Mouse (Mus musculus): Measurements from ENCODE around the gene Hnrnph1.
A peak's percentile ranks its signal among the peaks of the same experiment; 100 is the strongest.

The Hnrnph1 gene

DNA sequence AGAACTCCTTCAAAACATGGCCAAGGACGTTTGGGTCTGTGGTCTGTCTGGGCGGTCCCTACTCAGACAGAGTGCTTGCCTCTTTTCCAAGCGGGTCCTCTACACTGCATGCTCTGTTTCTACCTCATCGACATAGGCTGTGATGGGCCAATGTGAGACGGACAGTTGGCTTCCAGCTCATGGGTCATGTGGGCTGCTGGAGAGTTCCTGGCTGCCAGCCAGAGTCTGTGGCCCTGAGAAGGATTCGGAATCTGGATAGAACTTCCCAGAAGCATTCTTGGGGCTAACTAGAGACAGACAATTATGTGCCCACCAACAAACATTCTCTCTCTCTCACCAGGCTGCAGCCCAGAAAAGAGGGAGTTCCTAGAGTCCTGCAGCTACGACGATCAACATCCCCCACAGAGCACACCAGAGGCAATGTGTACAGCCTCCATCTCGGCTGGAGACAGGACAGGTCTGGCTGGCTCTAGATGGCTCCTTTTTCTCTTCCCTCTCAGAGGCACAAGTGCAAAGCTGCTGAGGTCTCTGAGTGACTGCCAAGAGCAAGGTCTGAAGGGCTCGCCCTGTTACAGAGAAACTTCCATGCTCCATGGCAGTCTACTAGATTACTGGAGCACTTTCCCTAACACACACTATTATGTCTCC, 26.7 kb downstream of the Hnrnph1 start:
- DNase-seq (ENCODE audit: low spot score), result no peak

DNA sequence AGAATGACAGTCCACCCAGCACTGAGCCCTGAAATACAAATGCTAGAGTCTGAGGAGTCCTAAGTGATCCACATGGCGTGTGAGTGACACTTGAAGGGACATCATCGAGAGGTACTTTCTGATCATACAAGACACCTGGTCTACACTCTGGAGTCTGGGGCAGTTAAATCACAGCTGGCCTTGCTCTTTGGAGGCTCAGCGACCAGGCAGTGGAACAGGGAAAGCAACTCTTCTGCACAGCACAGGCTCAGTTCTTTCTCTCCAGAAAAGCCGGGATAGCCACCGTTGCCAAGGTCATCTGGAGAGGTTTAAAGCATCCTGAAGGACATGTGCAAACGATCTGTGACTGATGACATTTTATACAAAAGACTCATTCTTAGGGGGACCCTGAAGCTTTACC, 30.4 kb downstream of the Hnrnph1 start:
- DNase-seq (ENCODE audit: low spot score), result no peak

DNA sequence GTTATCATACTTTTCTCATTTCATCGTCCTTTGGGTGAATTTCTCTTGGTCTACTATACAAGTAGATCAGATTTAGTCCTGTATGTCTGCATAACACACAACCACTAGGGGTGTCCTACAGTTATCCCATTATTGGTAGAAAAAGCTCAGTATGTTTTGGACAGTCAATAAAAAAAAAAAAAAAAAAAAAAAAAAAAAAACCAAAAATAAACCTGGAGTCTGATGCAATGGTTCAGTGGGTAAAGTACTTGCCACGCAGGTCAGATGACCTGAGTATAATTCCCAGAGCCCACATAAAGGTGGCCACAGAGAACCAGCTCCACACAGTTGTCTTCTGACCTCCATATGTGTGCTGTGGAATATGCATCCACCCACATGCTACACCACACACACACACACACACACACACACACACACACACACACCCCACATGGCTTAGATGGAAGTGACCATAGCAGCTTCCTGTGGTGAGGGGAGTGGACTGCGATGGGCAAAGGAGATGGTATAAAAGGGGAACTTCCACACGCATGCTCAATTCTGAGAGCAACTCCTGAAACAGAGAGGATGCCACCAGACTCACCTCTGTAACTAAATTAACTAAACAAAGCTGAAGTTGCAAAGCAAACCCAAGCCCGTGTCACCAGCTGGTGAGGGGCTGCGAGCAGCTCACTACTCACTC, 38.9 kb downstream of the Hnrnph1 start:
- DNase-seq (ENCODE audit: low spot score), result no peak

DNA sequence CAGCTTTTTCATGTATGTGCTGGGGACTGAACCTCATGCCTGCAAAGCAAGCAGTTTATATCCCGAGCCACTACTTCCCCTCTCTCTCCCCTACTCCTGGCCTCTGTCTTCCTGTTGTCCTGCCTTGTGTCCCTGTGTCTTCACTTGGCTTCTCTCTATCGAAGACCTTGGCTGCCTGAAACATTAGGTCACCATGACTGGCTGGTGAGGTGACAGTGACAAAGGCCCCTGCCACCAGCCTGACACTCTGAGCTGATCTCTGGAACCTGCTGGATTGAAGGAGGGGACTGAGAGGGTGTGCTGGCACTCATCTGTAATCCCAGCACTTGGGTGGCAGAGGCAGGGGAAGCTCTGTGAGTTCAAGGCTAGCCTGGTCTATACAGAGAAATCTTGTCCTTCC, 41.1 kb downstream of the Hnrnph1 start:
- no peak for DNase-seq (ENCODE audit: low spot score)

DNA sequence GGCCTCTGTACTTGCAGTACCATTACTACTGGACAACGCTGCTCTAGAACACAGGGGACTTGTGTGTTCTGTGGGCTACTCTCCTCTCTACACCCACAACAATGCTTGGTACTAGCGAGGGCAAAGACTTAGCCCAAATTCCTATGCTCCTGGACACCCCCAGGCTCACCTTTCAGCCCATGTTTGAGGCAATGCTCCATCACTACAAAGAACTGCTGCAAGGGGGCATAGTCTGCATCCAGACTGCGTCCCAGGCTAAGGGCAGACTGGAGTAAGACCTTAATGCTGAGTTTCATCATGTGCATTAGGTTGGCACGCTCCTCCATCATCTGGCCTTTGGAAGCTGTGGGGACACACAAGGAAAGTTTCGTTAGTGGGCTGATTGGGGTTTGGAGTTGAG, 44.7 kb downstream of the Hnrnph1 start:
- no peak for DNase-seq (ENCODE audit: low spot score)

DNA sequence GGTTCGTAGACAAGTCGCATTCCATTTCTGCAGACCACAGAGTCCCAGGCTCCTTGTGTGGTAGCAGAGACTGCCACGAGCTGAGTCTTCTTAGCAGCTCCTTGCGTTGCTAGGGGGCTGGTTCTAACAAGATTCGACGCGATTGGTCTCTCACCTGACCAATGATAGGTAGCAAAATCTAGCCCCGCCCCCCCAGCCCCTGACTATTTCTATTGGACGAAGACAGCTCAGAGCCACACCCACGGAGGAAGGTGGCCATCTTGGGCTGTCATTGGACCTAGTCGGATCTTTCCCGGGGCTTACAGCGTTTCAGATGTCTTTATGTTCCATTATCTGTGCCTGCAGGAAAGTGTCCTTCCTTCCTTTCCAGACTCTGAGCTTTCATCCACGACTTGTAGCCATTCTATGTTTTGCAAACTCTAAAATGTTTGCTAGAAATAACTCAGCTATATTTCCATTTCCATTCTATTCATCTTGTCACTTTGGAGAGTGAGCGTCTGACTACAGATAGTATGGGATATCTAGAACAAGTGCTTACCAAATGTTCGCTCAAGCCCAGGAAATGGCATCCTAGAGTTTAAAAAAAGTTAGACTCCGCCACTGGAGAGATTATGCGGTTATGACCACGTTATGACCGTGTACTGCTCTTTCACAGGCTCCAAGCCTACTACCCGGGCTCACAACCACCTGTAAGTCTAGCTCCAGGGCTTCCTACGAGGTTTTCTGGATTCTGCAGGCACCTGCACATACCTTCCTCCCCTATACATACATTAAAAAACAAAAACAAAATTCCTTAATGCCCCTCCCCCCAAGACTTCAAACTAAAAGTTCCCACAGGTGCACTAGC, 45.4 kb downstream of the Hnrnph1 start:
- DNase-seq (ENCODE audit: low spot score), result peak; percentile 33

DNA sequence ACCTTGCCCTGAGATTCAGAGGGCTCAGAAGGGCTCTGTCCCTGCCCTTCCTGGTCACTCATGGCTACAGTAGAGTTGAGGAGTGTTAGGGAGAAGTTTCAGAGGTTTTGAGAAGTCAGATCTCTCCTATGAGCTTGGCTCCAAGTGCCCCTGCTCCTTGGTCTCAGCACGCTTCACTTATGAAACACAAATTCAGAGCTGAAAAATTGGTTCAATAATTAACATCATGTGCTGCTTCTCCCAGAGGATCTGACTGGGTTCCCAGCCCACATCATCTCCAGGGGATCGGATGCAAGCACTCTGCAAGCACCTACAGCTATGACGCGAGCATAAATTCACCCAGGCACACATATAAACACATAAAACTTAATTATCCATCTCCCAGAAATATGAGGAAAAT, 49.3 kb downstream of the Hnrnph1 start:
- DNase-seq (ENCODE audit: low spot score), result no peak

DNA sequence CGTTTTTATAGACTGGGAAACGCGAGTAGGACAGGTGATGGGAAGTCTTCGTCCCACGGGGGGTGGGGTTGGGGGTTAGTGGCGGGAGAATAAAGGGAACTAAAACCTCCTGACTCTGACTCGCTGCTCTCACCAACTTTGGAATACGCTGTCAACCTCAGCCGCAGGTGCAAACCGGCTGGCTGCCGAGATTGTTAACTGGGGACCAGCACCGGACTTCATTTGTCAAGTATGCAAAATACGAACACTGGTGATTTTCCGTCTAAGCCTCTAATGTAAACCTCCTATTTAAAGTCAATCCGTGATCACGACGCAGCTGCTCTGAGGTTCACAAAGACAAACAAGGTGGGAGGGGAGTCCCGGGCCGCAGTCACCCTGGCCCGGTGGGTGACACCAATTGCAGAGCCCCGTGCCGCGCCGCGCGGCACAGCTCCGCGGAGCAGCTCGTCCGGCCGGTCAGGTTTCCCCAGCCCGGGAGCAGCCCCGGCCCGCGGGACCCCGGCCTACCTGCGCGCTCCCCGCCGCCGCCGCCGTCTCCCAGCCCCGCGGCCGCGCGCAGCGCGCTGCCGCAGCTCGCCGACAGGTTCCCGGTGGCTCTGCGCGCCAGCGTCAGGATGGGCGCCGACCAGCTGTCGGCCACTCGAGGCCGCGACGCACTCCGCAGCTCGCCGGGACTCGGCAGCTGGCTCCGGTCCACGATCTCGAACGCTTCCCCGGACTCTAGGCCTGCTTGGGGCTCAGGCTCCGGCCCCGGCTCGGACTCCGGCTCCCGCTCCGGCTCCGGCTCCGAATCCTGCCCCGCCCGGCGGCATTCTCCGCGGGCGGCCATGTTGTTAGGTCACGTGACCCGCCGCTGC, 53.7 kb downstream of the Hnrnph1 start, which contains the start of gene Rufy1:
TSS of gene Rufy1 (minus strand) at position 849 of the 857 bp plus-strand sequence.
- DNase-seq (ENCODE audit: low spot score), result peak; percentile 83

DNA sequence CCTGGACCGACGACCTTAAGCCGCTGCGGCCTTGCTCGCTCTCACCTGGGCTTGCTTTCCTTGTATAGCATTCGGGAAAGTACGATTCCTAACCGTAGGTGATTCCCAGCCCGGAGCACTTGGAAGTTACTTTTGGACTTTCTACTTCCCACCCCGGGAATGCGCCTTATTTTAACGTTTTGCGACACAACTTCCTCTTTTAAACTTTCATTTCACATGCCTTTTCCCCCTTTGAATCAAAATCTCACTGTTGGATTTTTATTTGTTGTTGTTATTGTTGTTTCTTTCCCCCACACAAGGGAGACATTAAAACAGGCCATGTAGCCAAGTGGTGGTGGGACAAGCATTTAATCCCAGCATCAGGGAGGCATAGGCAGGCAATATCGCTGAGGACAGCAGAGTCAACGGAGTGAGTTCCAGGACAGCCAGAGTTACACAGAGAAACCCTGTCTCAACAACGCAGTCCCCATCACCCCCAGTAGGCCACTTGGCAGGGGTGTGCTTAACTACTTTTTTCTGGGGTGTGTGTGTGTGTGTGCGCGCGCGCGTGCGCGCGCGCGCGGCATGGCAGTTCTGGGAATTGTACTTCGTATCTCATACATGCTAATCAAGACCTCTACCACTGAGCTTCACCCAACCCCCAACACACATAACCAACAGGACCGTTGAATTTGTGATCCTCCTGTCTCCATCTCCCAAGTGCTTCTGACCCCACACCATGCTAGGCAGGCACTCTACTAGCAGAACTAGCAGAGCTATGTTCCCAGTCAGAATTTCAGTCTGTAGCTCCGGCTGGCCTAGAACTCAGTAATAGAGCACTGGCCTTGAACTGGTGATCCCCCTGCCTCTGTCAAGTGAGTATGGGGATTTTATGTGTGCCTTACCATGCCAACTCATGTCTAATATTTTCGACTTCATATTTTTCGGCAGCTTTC, 54.6 kb downstream of the Hnrnph1 start:
- DNase-seq (ENCODE audit: low spot score), result no peak

DNA sequence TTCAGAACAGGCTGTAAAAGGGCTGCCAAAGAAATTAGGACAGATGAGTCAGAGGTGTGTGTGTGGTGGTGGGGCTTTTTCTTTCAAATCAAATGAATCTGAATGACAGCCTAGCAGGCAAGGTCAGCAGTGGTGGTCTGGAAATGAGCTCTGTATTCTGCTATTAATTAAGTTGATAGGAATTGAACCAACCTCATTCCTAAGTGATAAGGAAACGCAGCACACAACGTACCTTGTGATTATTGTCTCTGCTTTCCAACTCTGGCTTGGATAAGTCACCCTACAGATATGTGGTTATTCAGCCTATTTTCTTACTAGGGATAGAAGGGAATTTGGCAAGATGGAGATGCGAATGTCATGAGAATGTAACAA, 55.3 kb downstream of the Hnrnph1 start:
- no peak for DNase-seq (ENCODE audit: low spot score)

DNA sequence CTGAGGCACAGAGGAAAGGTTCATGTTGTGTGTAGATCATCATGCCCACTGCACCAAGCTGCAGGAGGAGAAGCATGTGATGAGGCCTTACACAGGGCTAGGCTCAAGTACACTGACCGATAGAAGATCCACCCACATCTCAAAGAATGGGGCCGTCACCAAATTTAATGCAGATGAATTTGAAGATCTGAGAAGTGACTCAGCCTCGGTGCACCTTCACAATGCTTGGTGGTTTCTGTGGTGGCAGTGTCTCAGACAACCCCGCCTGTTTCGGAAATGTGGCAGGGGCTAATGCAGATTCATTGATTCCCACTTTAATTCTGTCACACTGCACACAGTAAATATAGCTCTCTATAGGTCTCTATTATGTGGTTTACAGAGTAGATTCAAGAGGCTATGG, 56.1 kb downstream of the Hnrnph1 start:
- no peak for DNase-seq (ENCODE audit: low spot score)

Measured in spleen, adult 12 weeks (tissue).